Comparison of ENCODE assay signal across 19 mouse cellular contexts in genomic region chr3:102199991-102200390, GRCm38 (mm10). TPM values are rescaled to one million over a fixed set of nuclear protein-coding genes. Genes with fewer than 3 reads are reported as not detected.
"Had no signal": no experiment of that assay in that cellular context is flagged by ENCODE, and none has a peak within 500 bp of the region (broad histone marks: within the 10 kb centered on the region; RNA-seq: fewer than 3 reads in every experiment).

No protein-coding gene starts in this region.

- H3K4me3 ChIP-seq: limb, embryonic 10.5 days; limb, embryonic 13.5 days; liver, embryonic 13.5 days; midbrain, embryonic 12.5 days; myocyte; neural tube, embryonic 13.5 days; stomach, embryonic 15.5 days had no signal

- H3K27me3 ChIP-seq: stomach, embryonic 15.5 days had no signal

- H3K9me3 ChIP-seq: limb, embryonic 10.5 days; limb, embryonic 13.5 days; liver, embryonic 13.5 days; midbrain, embryonic 12.5 days; neural tube, embryonic 13.5 days; stomach, embryonic 15.5 days had no signal

- H3K27ac ChIP-seq: limb, embryonic 10.5 days; limb, embryonic 13.5 days; liver, embryonic 13.5 days; midbrain, embryonic 12.5 days; neural tube, embryonic 13.5 days; stomach, embryonic 15.5 days had no signal

- H3K9ac ChIP-seq: limb, embryonic 13.5 days; liver, embryonic 13.5 days; midbrain, embryonic 12.5 days; neural tube, embryonic 13.5 days; stomach, embryonic 15.5 days had no signal

- ATAC-seq: midbrain, embryonic 16.5 days had no signal

- DNase-seq: kidney, postnatal 10 days; kidney, postnatal 4 days; liver; liver, embryonic 13.5 days; lung, adult 2 months; lung, postnatal 14 days; lung, postnatal 4 days; retina, postnatal 1 day; right cerebral cortex, postnatal 25 days; spleen, adult 18-20 months; thymus, postnatal 25 days had no signal

- H3K36me3 ChIP-seq: limb, embryonic 10.5 days; liver, embryonic 13.5 days; midbrain, embryonic 12.5 days; neural tube, embryonic 13.5 days; stomach, embryonic 15.5 days had no signal

- H3K4me2 ChIP-seq: limb, embryonic 13.5 days; liver, embryonic 13.5 days; midbrain, embryonic 12.5 days; neural tube, embryonic 13.5 days; stomach, embryonic 15.5 days had no signal

RNA-seq across cellular contexts. Expression of gene Vangl1, which starts 4.5 kb away (rescaled TPM):
- total RNA-seq: neutrophil, adult 5-6 weeks had no signal
